Mouse (Mus musculus) bone marrow, adult 2 months (tissue): ENCODE measurements at regions not wholly inside any gene's neighbourhood (a gene's known extent, or its start where the extent isn't known, plus 50 kb on each side); places are given as distances from the start of the nearest gene placed in this dataset.

Experiments
- CTCF ChIP-seq: fragments of 200-500 bp; IDR thresholded peaks from 2 replicates; pipeline ENCODE4 v1.5.1; 2011; ENCODE audit warnings: low read length, control low read depth; ENCODE audit not compliant: control insufficient read depth, insufficient read depth
- POLR2A ChIP-seq: fragments of 200-500 bp; IDR thresholded peaks from 2 replicates; pipeline ENCODE4 v1.6.1; 2011; ENCODE audit warnings: low read depth, mild to moderate bottlenecking, control low read depth, low read length, borderline replicate concordance; ENCODE audit not compliant: control insufficient read depth

- TF ChIP-seq POLR2A (no peak), CTCF (no peak)
Measured at GRCm38 (mm10) chr15:74274435-74274834, 361.7 kb downstream of the Mroh4 start.
